Mouse (Mus musculus) hindbrain, embryonic 13.5 days (tissue): ENCODE data around the gene Agk. TPM values are rescaled to one million over a fixed set of nuclear protein-coding genes. Genes with fewer than 3 reads are reported as not detected.

ENCODE experiments used
- ATAC-seq: fragments of 200-750 bp; cut with Nextera tagmentation; 2 replicates; pipeline ENCODE4 v1.8.0; 2017; ENCODE audit warnings: moderate TSS enrichment; ENCODE audit not compliant: low FRiP score
- H3K27ac ChIP-seq: fragments of 300-500 bp; sonication (generic); 2 replicates; pipeline ENCODE4 v1.5.1; 2015; ENCODE audit warnings: inconsistent platforms, mild to moderate bottlenecking, moderate library complexity
- H3K27me3 ChIP-seq: fragments of 300-500 bp; sonication (generic); 2 replicates; pipeline ENCODE4 v1.6.1; 2015; ENCODE audit warnings: mild to moderate bottlenecking, inconsistent platforms
- H3K36me3 ChIP-seq: fragments of 300-500 bp; sonication (generic); 2 replicates; pipeline ENCODE4 v1.6.1; 2015; ENCODE audit warnings: mild to moderate bottlenecking, inconsistent platforms
- H3K4me1 ChIP-seq: fragments of 300-500 bp; sonication (generic); replicated peaks from 2 replicates; pipeline ENCODE4 v1.6.1; 2015; ENCODE audit warnings: inconsistent platforms
- H3K4me2 ChIP-seq: fragments of 300-500 bp; sonication (generic); 2 replicates; pipeline ENCODE4 v1.6.1; 2015; ENCODE audit warnings: inconsistent platforms, mild to moderate bottlenecking, moderate library complexity
- H3K4me3 ChIP-seq: fragments of 300-500 bp; sonication (generic); 2 replicates; pipeline ENCODE4 v1.5.1; 2015; ENCODE audit warnings: mild to moderate bottlenecking, inconsistent platforms
- H3K9ac ChIP-seq: fragments of 300-500 bp; sonication (generic); 2 replicates; pipeline ENCODE4 v1.6.1; 2015; ENCODE audit warnings: mild to moderate bottlenecking, inconsistent platforms
- H3K9me3 ChIP-seq: fragments of 300-500 bp; sonication (generic); 2 replicates; pipeline ENCODE4 v1.6.1; 2016; ENCODE audit warnings: inconsistent platforms
- WGBS: fragments of 180-500 bp; shearing (Covaris S2); methylation state at CpG from one replicate; pipeline ENCODE4 v1.1.7; 2015; 5-methylcytosine and 5-hydroxymethylcytosine counted together
- polyA plus RNA-seq: library from polyadenylated mRNA; unstranded; fragments of >200 nt; fragmentation: Nextera tagmentation; extraction: Ambion mirVana; gene quantifications from 2 replicates; pipeline ENCODE4 v1.2.1, GENCODE M21; 2015

The Agk gene
- polyA plus RNA-seq, result 40.4 and 41.8 TPM in 2 replicates

DNA sequence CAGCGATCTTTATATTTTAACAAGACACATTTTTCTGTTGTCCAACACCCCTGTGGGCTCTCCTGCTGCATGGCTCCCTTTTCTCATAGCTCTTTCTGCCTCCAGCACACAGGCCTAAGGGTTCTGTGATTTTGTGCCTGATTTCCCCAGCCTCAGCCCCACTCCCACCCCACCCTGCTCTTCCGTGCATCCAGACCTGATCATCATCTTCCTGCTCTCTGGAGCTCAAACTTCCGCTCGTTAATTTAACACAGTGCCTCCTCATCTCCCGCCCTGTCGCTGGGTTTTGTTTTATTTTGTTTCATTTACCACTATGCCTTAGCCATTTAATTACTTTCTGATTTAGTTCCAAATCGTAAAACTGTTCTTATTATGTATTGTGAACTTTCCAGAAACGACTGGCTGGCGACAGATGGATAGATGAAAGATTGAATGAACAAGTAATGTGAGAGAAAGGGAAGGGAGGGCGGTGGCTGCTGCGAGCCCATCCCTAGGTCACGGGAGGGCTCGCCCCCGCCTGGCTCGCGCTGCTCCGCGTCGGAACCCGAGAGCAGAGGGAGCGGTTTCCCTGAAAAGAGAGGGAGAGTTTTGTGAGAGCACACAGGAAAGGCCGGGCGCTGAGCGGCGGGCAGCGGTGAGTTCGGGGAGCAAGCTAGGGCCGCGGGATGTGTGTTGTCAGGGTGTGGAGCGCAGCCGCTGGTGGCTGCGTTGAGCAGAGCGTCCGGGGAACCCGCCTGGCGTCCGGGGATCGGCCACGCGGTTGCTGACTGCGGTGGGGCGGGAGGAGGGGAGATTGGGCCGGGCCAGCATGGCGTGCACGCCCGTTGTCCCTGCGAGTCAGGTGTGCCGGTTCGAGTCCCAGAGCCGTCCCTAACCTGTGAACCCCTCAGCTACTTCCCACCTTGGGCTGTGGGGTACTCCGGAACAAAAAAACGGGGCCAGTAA is at the start of gene Agk:
Agk (plus strand) TSS at position 276 of the 945 bp plus-strand sequence.
- H3K27ac ChIP-seq, result peak within 1 kb of the TSS; percentile 88
- H3K36me3 ChIP-seq, result peaks cover 7% of the 10 kb centered on the region
- H3K4me2 ChIP-seq, result peak within 1 kb of the TSS; percentile 54
- peak within 1 kb of the TSS; percentile 87 for H3K9ac ChIP-seq
- peak within 1 kb of the TSS; percentile 70 for H3K4me3 ChIP-seq
- no peaks in the 10 kb centered on the region for H3K27me3 ChIP-seq
- H3K4me1 ChIP-seq, result peaks cover 5% of the 10 kb centered on the region; the same call in 1 of the 2 replicates
- H3K9me3 ChIP-seq, result no peaks in the 10 kb centered on the region
- peak; percentile 95 for ATAC-seq
- 2% methylated on average over 52 of the region's 52 CpGs for WGBS

DNA sequence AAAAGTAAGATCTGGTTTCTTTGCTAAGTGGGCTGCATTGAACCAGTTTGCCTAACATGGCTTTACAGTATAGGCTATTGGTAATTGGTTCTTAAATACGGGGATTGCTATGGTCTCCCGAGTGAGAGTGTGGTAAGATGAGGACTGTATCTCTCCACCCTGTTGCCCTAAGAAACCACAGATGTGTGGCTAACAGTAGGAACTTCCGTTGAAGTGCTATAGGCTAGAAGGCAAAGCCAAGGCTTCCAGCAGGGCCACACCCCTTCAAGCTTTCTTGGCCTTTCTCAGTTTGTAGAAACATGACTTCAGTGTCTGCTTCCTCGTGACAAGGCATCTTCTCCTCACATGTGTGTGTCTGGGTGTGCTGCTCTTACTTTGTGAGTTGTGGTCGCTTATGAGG is 24.3 kb upstream of the Agk start:
- Histone ChIP-seq H3K4me1 (no peaks in the 10 kb centered on the region), H3K27me3 (no peaks in the 10 kb centered on the region), H3K27ac (no peak overlapping the region), H3K4me2 (no peak overlapping the region), H3K36me3 (no peaks in the 10 kb centered on the region), H3K9me3 (no peaks in the 10 kb centered on the region), H3K4me3 (no peak overlapping the region), H3K9ac (no peak overlapping the region)
- ATAC-seq, result no peak
- WGBS, result 86% methylated on average over 5 of the region's 5 CpGs

DNA sequence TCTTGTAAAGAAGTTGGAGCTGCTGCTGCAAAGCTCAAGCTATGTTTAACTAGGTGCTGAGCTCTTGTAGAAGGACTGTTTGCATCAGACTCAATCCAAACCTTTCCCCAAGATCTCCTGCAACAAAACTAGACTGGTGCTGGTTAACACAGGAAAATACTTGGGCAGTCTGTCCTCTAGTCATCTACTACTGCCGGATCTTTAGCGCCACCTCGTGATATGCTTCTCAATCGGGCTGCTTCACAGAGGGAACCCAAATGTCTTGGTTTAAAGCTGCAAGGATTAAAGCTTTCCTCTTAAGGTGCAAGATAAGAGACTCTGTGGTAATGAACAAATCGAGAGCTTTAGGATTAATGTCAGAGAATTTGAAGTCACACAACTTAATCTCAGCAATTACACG is 21.6 kb upstream of the Agk start:
- no peaks in the 10 kb centered on the region for H3K9me3 ChIP-seq
- no peak overlapping the region for H3K9ac ChIP-seq
- H3K27ac ChIP-seq, result no peak overlapping the region
- H3K27me3 ChIP-seq, result no peaks in the 10 kb centered on the region
- no peaks in the 10 kb centered on the region for H3K36me3 ChIP-seq
- peak; percentile 61; the same call in 1 of the 2 replicates for ATAC-seq
- H3K4me3 ChIP-seq, result no peak overlapping the region
- H3K4me2 ChIP-seq, result no peak overlapping the region
- no peaks in the 10 kb centered on the region for H3K4me1 ChIP-seq
- 18% methylated on average over 6 of the region's 6 CpGs for whole genome bisulfite sequencing

DNA sequence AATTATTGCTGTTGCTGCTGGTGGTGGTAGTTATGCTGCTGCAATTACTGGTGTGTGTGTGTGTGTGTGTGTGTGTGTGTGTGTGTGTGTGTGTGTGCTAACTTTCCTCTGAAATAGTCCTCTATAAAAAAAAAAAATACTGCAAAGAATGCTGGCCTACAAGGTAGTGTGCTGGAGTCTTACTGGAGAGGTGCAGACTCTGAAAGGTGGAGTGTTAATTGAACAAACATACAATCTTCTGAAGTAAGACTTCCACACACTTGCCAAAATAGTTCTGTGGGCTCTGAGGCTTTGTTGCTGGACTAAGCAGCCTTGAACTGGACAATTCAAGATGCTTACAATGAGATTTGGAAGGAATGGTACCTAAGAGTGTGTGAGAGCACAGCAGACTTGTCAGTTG is 20.0 kb upstream of the Agk start:
- no peak overlapping the region for H3K27ac ChIP-seq
- H3K4me2 ChIP-seq, result no peak overlapping the region
- no peak for ATAC-seq
- H3K9me3 ChIP-seq, result no peaks in the 10 kb centered on the region
- no peak overlapping the region for H3K4me3 ChIP-seq
- no peaks in the 10 kb centered on the region for H3K4me1 ChIP-seq
- no peaks in the 10 kb centered on the region for H3K36me3 ChIP-seq
- H3K9ac ChIP-seq, result no peak overlapping the region
- no peaks in the 10 kb centered on the region for H3K27me3 ChIP-seq

DNA sequence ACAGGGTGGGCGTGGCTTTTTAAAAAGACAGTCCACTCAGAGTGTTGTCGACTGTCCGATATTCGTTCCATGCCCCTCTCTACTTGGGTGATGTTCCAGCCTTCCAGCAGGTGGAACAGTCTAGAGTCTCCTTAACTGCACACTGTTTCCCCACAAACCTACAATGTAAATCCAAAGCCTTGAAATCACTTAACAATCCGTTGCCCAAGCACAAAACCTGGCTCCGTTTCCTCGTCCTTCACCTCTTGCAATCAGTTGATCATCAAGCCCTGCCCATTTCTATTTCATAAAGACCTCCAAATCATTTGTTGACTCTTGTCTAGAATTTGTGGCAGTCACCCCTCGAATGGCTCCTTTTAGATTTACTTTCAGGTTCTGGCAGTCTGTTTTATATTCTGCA is 1.4 kb downstream of the Agk start:
- WGBS, result 89% methylated on average over 8 of the region's 8 CpGs
- Histone ChIP-seq H3K27ac (no peak overlapping the region), H3K4me3 (peak overlapping the region; percentile 70)

DNA sequence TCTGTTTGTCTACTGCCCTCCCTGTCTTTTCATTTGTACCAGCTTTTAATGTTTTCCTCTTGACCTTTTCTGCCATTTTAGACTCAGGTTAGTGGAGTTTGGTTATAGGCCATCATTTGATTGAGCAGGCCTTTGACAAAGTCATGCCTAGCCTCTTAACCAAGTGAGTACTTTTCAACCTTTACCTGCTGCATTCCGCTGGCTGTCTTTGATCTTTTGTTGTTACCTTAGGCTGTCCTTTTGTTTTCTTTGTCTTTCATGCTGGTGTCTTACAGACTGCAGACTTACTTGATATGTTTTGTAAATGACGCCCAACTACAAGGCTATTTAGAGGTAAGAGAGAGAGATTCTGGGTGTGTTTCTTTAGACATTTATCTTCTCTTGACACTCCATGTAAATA is 8.5 kb downstream of the Agk start:
- 77% methylated on average over 2 of the region's 2 CpGs for WGBS

More for the DNA sequence above, 1.4 kb downstream of the Agk start:
- H3K9ac ChIP-seq, result no peak overlapping the region
- H3K4me1 ChIP-seq, result peaks cover 5% of the 10 kb centered on the region; the same call in 1 of the 2 replicates
- H3K4me2 ChIP-seq, result peak overlapping the region; percentile 54
- H3K27me3 ChIP-seq, result no peaks in the 10 kb centered on the region
- ATAC-seq, result no peak
- no peaks in the 10 kb centered on the region for H3K9me3 ChIP-seq
- H3K36me3 ChIP-seq, result peaks cover 12% of the 10 kb centered on the region

DNA sequence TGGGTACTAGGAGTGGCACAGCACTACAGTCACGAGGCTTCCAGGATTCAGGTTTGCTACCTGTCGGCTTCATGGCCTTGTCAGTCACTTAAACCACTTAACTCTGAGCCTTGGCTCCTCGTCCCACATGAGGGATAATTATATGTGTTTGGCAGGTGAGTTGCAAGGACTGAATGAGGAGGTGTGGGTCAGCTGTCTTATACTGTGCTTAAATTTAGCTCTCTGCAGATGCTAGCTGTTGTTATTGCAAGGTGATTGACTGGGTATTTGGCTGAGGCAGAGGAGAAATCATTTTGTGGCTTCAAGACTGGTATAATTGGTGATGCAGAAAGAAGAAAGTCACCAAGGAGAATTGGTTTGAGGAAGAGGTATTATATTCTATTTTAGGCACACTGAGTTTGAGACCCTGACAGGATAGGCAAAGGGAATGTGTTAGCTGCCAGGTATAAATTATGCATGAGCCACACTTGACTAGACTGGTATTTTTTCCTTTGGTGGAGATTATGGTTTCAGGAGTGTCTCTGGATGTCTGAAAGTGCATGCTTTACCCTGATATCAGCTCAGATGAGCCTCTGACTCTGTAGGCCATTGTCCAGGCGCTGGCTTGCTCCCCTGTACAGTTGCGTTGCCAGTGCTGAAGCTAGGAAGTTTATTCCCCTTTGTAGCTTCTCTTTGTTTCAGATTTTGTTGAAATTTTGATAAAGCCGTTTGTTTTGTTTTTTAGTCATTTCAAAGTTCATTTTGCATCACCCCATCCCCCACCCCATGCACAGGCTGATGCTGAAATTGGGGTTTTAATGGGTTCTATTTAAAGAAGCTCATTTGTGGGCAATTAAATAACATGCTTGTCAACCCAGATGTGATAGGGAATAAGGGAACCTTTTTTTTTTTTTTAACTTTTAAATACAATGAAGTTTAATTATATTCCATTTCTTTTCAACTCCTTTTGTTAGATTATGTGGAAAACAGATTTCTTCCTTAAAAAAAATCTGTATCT is 12.1 kb downstream of the Agk start:
- no peaks in the 10 kb centered on the region for H3K27me3 ChIP-seq
- H3K27ac ChIP-seq, result no peak overlapping the region
- H3K4me1 ChIP-seq, result no peaks in the 10 kb centered on the region
- no peak overlapping the region for H3K9ac ChIP-seq
- H3K36me3 ChIP-seq, result peaks cover 39% of the 10 kb centered on the region
- WGBS, result 89% methylated on average over 6 of the region's 6 CpGs
- no peak overlapping the region for H3K4me2 ChIP-seq
- no peaks in the 10 kb centered on the region for H3K9me3 ChIP-seq
- H3K4me3 ChIP-seq, result no peak overlapping the region
- no peak for ATAC-seq

More for the DNA sequence above, 8.5 kb downstream of the Agk start:
- ATAC-seq, result no peak
- H3K4me3 ChIP-seq, result no peak overlapping the region
- H3K36me3 ChIP-seq, result peaks cover 50% of the 10 kb centered on the region
- H3K9me3 ChIP-seq, result no peaks in the 10 kb centered on the region
- H3K9ac ChIP-seq, result no peak overlapping the region
- no peaks in the 10 kb centered on the region for H3K27me3 ChIP-seq
- no peak overlapping the region for H3K27ac ChIP-seq
- no peak overlapping the region for H3K4me2 ChIP-seq
- H3K4me1 ChIP-seq, result no peaks in the 10 kb centered on the region

DNA sequence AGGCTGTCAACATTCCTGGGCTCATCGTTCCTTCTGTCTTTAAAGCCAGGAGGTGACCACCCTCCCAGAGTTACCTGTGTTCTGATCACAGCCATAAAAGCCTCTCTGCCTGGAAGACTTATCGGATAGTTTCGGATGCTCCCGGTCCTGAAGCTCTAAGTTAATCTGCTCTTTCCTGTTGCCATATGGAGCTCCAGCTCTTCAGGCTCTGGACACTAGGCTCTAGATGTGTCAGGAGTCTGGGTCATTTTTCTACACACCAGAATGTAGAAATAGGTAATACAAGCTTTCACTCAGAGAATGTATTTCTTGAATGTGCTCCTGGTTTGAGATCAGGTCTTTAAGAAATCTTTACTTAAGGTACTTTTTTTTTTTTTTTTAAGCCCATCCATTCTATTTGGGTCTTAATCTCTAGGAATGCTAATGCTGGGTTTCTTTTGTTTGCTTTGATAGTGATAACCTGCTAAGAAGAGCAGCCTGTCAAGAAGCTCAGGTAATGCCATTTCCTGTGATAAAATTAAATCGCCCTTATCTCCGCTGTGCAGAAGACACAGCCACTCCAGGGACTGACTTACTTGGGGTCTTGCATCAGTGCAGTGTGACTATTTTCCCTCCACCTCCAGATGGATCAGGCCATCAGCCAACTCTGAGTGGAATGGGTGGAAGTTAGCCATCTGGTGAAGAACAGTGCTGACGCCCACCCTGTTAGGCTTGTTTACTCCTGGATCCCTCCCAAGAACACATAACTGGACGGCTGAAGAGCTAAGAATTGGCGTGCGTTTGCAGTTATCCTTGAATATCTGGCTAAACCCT is 22.2 kb downstream of the Agk start:
- no peaks in the 10 kb centered on the region for H3K27me3 ChIP-seq
- H3K4me2 ChIP-seq, result no peak overlapping the region
- no peaks in the 10 kb centered on the region for H3K4me1 ChIP-seq
- no peak overlapping the region for H3K27ac ChIP-seq
- no peak overlapping the region for H3K9ac ChIP-seq
- no peak overlapping the region for H3K4me3 ChIP-seq
- H3K36me3 ChIP-seq, result peaks cover 6% of the 10 kb centered on the region
- H3K9me3 ChIP-seq, result no peaks in the 10 kb centered on the region
- 0 out of 2 replicates have a peak, but pooled peaks have one; percentile 49 for ATAC-seq
- 81% methylated on average over 10 of the region's 10 CpGs for WGBS

DNA sequence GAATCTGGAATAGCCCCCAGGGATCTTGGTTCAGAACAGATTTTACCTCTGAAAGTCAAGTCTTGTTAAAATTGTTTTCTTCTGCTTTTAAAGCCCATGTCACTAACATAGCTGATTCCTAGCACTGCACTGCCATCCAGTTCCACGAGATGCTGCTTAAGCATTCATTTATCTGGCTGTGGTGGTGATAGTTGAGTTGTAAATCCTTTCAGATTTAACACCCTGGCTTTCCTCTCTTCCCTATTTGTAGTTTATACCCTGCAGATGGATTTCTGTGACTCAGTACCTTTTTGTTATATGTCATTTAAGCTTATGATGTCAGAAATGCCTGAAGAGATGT is 22.8 kb downstream of the Agk start:
- Histone ChIP-seq H3K9me3 (no peaks in the 10 kb centered on the region), H3K4me2 (no peak overlapping the region), H3K4me1 (no peaks in the 10 kb centered on the region), H3K27me3 (no peaks in the 10 kb centered on the region), H3K9ac (no peak overlapping the region), H3K36me3 (peaks cover 8% of the 10 kb centered on the region; the same call in 1 of the 2 replicates), H3K4me3 (no peak overlapping the region), H3K27ac (no peak overlapping the region)
- ATAC-seq, result no peak
- 79% methylated on average over 1 of the region's 1 CpGs for WGBS

DNA sequence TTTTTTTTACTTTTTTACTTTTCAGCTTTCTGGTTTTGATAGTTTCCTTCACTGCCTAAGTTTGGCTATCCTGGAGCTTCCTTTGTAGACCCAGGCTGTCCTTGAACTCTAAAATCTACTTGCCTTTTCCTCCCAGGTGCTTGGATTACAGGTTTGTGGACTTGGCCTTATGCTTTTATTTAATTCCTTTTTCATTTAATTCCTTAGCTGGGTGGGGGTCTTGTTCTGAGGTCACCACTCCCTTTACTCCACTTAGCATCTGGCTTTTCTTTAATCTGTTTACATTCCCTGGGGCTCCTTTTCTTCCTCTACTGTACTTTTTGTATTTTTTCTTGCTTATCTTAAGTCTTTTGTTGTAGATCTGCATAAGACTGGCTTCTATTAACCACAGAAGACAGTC is 25.1 kb downstream of the Agk start:
- Histone ChIP-seq H3K4me1 (no peaks in the 10 kb centered on the region), H3K36me3 (peaks cover 23% of the 10 kb centered on the region), H3K27ac (no peak overlapping the region), H3K4me2 (no peak overlapping the region), H3K9me3 (no peaks in the 10 kb centered on the region), H3K27me3 (no peaks in the 10 kb centered on the region), H3K9ac (no peak overlapping the region), H3K4me3 (no peak overlapping the region)
- ATAC-seq, result no peak

DNA sequence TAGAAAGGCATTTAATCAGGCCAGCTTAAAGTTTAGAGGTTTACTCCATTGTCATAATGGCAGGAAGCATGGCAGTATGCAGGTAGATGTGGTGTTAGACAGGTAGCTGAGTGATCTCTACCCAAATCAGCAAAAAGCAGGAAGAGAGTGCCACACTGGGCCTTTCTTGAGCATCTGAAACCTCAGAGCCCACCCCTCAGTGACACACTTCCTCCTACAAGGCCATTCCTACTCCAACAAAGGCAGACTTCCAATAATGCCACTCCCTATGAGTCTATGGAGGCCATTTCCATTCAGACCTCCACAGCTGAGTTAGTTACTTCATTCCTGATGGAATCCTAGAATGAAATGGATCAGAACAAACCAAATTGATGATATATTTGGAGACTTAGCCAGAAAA is 25.9 kb downstream of the Agk start:
- no peak overlapping the region for H3K9ac ChIP-seq
- no peak overlapping the region for H3K4me2 ChIP-seq
- no peak overlapping the region for H3K4me3 ChIP-seq
- H3K9me3 ChIP-seq, result no peaks in the 10 kb centered on the region
- H3K36me3 ChIP-seq, result peaks cover 24% of the 10 kb centered on the region
- ATAC-seq, result no peak
- H3K27me3 ChIP-seq, result no peaks in the 10 kb centered on the region
- H3K27ac ChIP-seq, result no peak overlapping the region
- H3K4me1 ChIP-seq, result no peaks in the 10 kb centered on the region

DNA sequence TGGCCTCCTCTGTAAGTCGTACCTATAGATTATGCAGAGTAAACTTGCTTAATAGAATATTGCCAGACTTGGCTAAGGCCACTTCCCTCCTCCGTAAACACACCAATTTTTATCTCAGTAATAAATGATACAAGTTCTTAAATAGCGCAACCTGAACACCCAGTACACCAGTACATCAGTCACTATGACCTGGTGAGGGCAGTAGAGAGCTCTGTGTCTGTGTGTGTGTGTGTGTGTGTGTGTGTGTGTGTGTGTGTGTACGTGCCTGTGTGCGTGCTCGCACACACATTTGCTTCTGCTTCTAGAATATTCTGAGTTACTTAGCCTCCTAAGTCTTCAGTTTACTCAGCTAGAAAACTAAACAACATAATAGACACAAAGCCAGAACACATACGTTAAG is 28.4 kb downstream of the Agk start:
- ATAC-seq, result no peak
- no peak overlapping the region for H3K4me3 ChIP-seq
- H3K27ac ChIP-seq, result no peak overlapping the region
- H3K4me2 ChIP-seq, result no peak overlapping the region
- H3K9me3 ChIP-seq, result no peaks in the 10 kb centered on the region
- no peaks in the 10 kb centered on the region for H3K27me3 ChIP-seq
- H3K4me1 ChIP-seq, result no peaks in the 10 kb centered on the region
- H3K36me3 ChIP-seq, result peaks cover 24% of the 10 kb centered on the region
- no peak overlapping the region for H3K9ac ChIP-seq
- 95% methylated on average over 7 of the region's 7 CpGs for WGBS
